Mouse (Mus musculus) olfactory bulb, adult 2 months (tissue): Measurements from ENCODE around the gene Olfr323.

ENCODE experiments used
- CTCF ChIP-seq: fragments of 200-500 bp; IDR thresholded peaks from 2 replicates; pipeline ENCODE4 v1.5.1; 2012; ENCODE audit warnings: low read depth, mild to moderate bottlenecking, low read length, moderate library complexity; ENCODE audit not compliant: insufficient read depth
- POLR2A ChIP-seq: fragments of 200-500 bp; IDR thresholded peaks from 2 replicates; pipeline ENCODE4 v1.6.1; 2012; ENCODE audit warnings: mild to moderate bottlenecking, low read depth, low read length, moderate library complexity; ENCODE audit not compliant: insufficient read depth

DNA sequence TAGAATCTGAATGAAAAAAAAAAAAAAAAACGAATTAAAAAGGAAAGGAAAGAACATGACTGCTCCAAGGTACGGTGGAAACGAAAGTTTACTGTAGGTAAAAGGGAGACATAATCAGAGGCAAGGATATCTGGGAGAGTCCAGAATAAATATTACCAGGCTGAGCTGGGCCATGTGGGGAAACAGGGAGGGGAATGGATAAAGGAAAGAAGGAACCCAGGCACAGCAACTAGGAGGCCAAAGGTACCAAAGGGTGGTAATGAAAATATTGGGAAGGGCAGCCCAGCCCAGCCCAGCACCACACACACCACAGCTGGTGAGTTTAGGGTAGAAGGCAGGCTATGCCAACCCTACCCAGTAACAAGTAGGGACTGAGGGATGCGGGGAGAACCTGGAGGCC, 4.6 kb upstream of the Olfr323 start:
- TF ChIP-seq CTCF: no peak
- TF ChIP-seq POLR2A: no peak
